Mouse (Mus musculus) liver, embryonic 12.5 days (tissue): ENCODE results near the gene Gm49416. TPM values are rescaled to one million over a fixed set of nuclear protein-coding genes. Genes with fewer than 3 reads are reported as not detected.
"Not testable (repeated sequence)": the region's sequence is repeated elsewhere in the genome, so short reads cannot be mapped to it uniquely, and the experiment has no call there.

Experiments used
- ATAC-seq: fragments of 200-750 bp; cut with Nextera tagmentation; 2 replicates; pipeline ENCODE4 v1.8.0; 2017; ENCODE audit warnings: moderate number of reproducible peaks, mild to moderate bottlenecking, moderate library complexity
- H3K27ac ChIP-seq: fragments of 300-500 bp; sonication (generic); 2 replicates; pipeline ENCODE4 v1.5.1; 2016; ENCODE audit warnings: mild to moderate bottlenecking
- H3K27me3 ChIP-seq: fragments of 300-500 bp; sonication (generic); replicated peaks from 2 replicates; pipeline ENCODE4 v1.6.1; 2016; ENCODE audit warnings: mild to moderate bottlenecking, moderate library complexity
- H3K36me3 ChIP-seq: fragments of 300-500 bp; sonication (generic); 2 replicates; pipeline ENCODE4 v1.6.1; 2016; ENCODE audit warnings: mild to moderate bottlenecking, moderate library complexity
- H3K4me1 ChIP-seq: fragments of 300-500 bp; sonication (generic); 2 replicates; pipeline ENCODE4 v1.6.1; 2016
- H3K4me2 ChIP-seq: fragments of 300-500 bp; sonication (generic); 2 replicates; pipeline ENCODE4 v1.6.1; 2016; ENCODE audit warnings: mild to moderate bottlenecking, moderate library complexity
- H3K4me3 ChIP-seq: fragments of 300-500 bp; sonication (generic); 2 replicates; pipeline ENCODE4 v1.5.1; 2016; ENCODE audit warnings: mild to moderate bottlenecking, moderate library complexity
- H3K9ac ChIP-seq: fragments of 300-500 bp; sonication (generic); 2 replicates; pipeline ENCODE4 v1.6.1; 2016; ENCODE audit warnings: mild to moderate bottlenecking, moderate library complexity
- H3K9me3 ChIP-seq: fragments of 300-500 bp; sonication (generic); replicated peaks from 2 replicates; pipeline ENCODE4 v1.6.1; 2016; ENCODE audit warnings: mild to moderate bottlenecking, moderate library complexity
- WGBS: fragments of 180-500 bp; shearing (Covaris S2); methylation state at CpG from one replicate; pipeline ENCODE4 v1.1.7; 2016; ENCODE audit not compliant: insufficient replicate concordance; 5-methylcytosine and 5-hydroxymethylcytosine counted together
- polyA plus RNA-seq: library from polyadenylated mRNA; unstranded; fragments of >200 nt; fragmentation: Nextera tagmentation; extraction: Ambion mirVana; gene quantifications from 2 replicates; pipeline ENCODE4 v1.2.1, GENCODE M21; 2016

Gene Gm49416
- polyA plus RNA-seq, 1 experiment from 2014 or later: not detected

DNA sequence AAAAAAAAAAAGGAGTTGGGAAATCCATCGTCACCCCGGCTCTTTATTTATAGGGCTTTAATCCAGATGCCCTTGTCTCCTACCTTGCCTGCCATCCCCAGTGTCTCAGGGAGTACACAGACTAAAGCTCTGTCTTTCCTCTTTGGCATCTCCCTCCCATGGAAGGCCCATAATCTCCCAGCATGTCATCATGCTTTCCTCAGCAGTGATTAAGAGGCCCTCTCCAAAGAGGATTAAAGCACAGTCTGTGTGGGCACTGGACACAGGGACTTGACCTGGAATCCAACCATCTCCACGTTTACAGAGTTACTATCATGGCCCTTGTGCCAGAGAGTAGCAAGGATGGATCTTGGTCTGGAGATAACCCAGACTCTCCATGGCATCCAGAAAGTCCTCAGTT is 5.1 kb upstream of the Gm49416 start, which contains the start of the genes Lbhd1 and Gm49403:
Gene Lbhd1, plus strand, starts transcription at position 117 of the 400 bp plus-strand sequence.
Gene Gm49403, plus strand, starts transcription at position 315 of the 400 bp plus-strand sequence.
- 73% methylated on average over 3 of the region's 3 CpGs for WGBS
- H3K27ac ChIP-seq: no peak within 1 kb of the TSS
- no peak within 1 kb of the TSS for H3K4me3 ChIP-seq
- no peaks in the 10 kb centered on the region for H3K9me3 ChIP-seq
- H3K36me3 ChIP-seq: peaks cover 8% of the 10 kb centered on the region; the same call in 1 of the 2 replicates
- H3K4me1 ChIP-seq: peaks cover 36% of the 10 kb centered on the region
- H3K9ac ChIP-seq: no peak within 1 kb of the TSS
- H3K4me2 ChIP-seq: no peak within 1 kb of the TSS
- no peaks in the 10 kb centered on the region for H3K27me3 ChIP-seq
- no peak for ATAC-seq

DNA sequence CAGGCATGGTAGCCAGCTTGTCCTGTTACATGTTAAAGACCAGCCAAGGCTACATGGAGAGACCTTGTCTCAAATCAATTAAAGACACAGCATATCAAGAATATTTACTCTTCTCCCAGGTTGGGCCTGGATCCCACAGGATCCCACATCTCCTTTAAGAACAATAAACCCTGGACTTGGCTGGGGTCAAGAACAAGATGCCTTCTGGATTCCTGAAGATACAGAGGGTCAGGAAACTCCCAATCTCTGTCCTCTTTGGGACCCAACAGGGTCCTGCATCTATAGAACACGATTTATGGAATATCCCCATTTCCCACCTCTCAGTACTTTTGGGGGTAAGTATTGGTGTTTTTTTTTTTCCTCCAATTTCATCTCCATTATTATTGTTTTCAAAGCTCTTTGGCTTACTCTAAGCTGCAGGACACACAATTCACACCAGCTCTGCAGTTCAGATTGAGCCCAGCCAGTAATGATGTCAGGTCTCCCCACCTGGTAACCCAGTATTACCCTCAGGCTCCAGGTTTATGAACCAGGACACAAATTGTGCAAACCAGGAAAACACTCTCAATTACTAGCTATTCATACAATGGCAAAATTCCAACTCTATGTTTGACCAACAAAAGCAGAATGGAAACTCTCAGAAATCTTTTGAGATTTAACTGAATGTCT is 1.7 kb upstream of the Gm49416 start:
- peak overlapping the region; percentile 81 for H3K4me3 ChIP-seq
- H3K27me3 ChIP-seq: no peaks in the 10 kb centered on the region
- peaks cover 37% of the 10 kb centered on the region for H3K4me1 ChIP-seq
- H3K9me3 ChIP-seq: no peaks in the 10 kb centered on the region
- 43% methylated on average over 1 of the region's 1 CpGs for whole genome bisulfite sequencing
- H3K27ac ChIP-seq: peak overlapping the region; percentile 89
- H3K4me2 ChIP-seq: peak overlapping the region; percentile 77
- H3K9ac ChIP-seq: peak overlapping the region; percentile 89
- no peak for ATAC-seq
- H3K36me3 ChIP-seq: peaks cover 17% of the 10 kb centered on the region

DNA sequence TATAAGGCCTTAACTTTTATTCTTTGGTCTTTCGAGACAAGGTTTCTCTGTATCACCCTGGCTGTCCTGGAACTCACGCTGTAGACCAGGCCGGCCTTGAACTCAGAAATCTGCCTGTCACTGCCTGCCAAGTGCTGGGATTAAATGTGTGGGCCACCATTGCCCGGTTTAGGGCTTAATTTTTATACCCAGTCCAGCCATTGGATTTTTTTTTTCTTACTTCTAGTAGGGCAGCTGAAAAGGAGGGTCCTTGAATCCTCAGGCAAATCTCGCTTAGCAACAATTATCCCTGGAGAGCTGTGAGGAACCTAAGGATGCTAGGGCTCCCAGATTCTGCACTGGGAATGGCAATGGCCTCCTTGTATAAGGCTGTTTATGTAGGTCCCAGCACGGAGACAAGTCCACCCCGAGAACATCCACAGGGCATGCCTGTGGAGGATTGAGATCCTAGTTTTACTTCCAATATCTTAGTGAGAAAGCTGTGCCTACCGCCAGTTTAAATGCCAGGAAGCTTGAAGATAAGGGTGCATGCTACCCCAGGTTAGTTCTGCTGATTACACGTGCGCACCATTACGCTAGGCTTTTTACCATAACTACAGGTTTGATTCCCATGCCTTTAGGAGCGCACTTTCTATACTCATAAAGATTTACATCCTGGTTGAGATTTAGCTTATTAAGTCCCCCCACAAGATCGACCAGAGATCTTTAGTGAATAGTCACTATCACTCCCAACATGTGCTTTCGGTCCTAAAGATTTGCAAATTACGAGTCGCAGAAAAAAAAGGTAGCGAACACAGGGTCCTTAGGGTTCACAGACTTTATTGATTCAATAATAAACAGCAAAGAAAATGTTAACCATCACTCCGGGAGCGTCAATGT is 902 bp upstream of the Gm49416 start:
- H3K27me3 ChIP-seq: no peaks in the 10 kb centered on the region
- peak overlapping the region; percentile 89 for H3K27ac ChIP-seq
- 8% methylated on average over 19 of the region's 19 CpGs for WGBS
- H3K9ac ChIP-seq: peak overlapping the region; percentile 89
- H3K4me1 ChIP-seq: peaks cover 44% of the 10 kb centered on the region
- H3K36me3 ChIP-seq: peaks cover 17% of the 10 kb centered on the region
- ATAC-seq: no peak
- no peaks in the 10 kb centered on the region for H3K9me3 ChIP-seq
- H3K4me2 ChIP-seq: peak overlapping the region; percentile 77
- peak overlapping the region; percentile 81 for H3K4me3 ChIP-seq

DNA sequence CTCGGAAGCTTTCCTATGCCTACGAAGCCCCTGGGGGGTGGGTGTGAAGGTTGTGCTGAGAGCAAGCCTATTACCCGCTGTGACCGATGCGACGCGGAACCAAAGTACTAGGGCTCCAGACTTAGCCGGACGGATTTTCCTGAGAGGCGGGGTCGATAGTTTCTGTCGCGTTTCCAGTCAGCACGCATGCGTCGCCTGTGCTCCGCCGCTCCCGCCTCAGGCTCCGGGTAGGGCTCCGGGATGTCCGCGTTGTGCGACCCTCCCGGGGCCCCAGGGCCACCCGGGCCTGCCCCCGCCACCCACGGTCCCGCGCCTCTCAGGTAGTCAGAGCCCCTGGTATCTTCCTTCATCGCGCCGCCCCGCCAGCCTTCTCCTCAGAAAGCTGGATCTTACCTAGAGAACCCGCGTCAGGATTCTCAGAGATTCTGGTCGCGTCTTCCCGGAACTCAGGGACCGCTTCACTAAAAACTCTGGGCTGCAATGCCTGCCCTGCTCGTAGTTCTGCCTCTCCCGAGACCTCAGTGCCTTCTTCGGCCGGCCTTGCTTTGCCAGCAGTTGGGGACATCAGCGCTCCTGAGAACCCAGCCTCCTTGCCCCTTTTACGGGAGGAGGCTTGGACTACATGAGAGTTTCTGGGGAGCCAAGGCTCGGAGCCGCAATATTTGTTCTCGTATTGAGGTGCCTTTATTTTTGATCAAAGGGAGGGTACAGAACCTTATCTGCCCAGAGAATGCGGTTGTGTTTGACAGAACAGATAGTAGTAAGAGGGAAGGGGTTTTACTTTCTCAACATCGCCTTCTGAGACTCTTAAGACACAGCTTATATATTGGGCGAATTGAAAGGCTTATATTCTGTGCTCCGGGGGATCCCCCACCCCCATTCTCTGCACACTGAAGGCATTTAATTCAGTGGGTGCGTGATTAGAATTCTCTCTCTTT is 4.4 kb downstream of the Gm49416 start, which contains the start of gene Ints5:
Gene Ints5, plus strand, starts transcription at position 177 of the 938 bp plus-strand sequence.
- 1% methylated on average over 54 of the region's 54 CpGs for WGBS
- Histone ChIP-seq H3K9me3 (no peaks in the 10 kb centered on the region), H3K4me3 (peak within 1 kb of the TSS; percentile 90), H3K9ac (peak within 1 kb of the TSS; percentile 94), H3K27ac (peak within 1 kb of the TSS; percentile 95), H3K27me3 (no peaks in the 10 kb centered on the region), H3K36me3 (peaks cover 45% of the 10 kb centered on the region), H3K4me1 (peaks cover 74% of the 10 kb centered on the region), H3K4me2 (peak within 1 kb of the TSS; percentile 84)
- ATAC-seq: peak; percentile 56

DNA sequence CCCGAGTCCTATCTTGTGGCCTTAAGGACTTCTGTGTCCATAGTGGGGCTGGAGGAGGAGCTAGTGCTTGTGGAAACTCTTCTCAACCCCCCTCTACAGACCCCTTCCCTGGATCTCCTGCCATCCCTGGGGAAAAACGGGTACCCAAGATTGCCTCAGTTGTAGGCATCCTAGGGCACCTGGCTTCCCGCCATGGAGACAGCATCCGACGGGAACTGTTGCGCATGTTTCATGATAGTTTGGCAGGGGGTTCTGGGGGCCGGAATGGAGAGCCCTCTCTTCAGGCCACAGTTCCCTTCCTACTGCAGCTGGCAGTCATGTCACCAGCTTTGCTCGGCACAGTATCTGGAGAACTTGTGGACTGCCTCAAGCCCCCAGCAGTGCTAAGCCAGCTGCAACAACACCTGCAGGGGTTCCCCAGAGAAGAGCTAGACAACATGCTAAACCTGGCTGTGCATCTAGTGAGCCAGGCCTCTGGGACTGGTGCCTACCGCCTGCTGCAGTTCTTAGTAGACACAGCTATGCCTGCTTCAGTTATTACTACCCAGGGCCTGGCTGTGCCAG is 6.8 kb downstream of the Gm49416 start:
- Histone ChIP-seq H3K27me3 (no peaks in the 10 kb centered on the region), H3K4me1 (peaks cover 80% of the 10 kb centered on the region), H3K9me3 (no peaks in the 10 kb centered on the region), H3K4me3 (no peak overlapping the region), H3K4me2 (peak overlapping the region; percentile 82; the same call in 1 of the 2 replicates), H3K27ac (peak overlapping the region; percentile 90; the same call in 1 of the 2 replicates), H3K36me3 (peaks cover 46% of the 10 kb centered on the region), H3K9ac (peak overlapping the region; percentile 96)
- 89% methylated on average over 9 of the region's 9 CpGs for WGBS
- ATAC-seq: no peak

DNA sequence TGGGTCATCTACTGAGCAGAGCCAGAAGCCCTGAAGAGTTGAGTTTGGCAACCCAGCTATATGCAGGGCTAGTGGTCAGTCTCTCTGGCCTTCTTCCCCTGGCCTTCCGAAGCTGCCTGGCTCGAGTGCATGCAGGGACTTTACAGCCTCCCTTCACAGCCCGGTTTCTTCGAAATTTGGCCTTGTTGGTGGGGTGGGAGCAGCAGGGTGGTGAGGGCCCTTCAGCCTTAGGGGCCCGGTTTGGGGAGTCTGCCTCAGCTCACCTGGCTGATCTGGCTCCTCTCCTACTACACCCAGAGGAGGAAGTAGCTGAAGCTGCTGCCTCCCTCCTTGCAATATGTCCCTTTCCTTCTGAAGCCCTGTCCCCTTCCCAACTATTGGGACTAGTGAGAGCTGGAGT is 7.5 kb downstream of the Gm49416 start:
- not testable (repeated sequence) for H3K27me3 ChIP-seq, ATAC-seq, H3K9me3 ChIP-seq, H3K4me3 ChIP-seq
- H3K9ac ChIP-seq: peak overlapping the region; percentile 96
- peak overlapping the region; percentile 82 for H3K4me2 ChIP-seq
- peaks cover 82% of the 10 kb centered on the region for H3K4me1 ChIP-seq
- 79% methylated on average over 5 of the region's 5 CpGs for WGBS
- peak overlapping the region; percentile 90 for H3K27ac ChIP-seq
- H3K36me3 ChIP-seq: peaks cover 46% of the 10 kb centered on the region

DNA sequence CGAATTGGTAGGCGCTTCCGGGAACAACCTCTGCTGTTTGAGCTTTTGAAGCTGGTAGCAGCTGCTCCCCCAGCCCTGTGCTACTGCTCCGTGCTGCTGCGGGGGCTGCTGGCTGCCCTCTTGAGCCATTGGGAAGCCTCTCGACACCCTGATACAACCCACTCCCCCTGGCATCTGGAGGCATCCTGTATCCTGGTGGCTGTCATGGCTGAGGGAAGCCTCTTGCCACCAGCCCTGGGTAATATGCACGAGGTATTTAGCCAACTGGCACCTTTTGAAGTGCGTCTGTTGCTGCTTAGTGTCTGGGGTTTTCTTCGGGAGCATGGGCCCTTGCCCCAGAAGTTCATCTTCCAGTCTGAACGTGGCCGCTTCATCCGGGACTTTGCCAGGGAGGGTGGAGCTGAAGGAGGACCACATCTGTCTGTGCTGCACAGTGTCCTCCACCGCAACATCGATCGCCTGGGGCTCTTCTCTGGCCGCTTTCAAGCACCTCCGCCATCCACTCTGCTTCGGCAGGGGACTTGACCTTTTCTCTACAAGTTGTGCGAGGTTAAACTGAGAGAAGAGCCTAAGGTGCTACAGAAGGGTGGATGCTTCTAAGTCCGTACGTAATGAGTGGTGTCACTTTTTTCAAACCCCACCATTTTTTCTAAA is 8.6 kb downstream of the Gm49416 start:
- Histone ChIP-seq H3K27ac (peak overlapping the region; percentile 90), H3K36me3 (peaks cover 49% of the 10 kb centered on the region), H3K4me2 (peak overlapping the region; percentile 82), H3K9ac (peak overlapping the region; percentile 96), H3K4me1 (peaks cover 71% of the 10 kb centered on the region), H3K4me3 (peak overlapping the region; percentile 90)
- WGBS: 33% methylated on average over 21 of the region's 21 CpGs
- not testable (repeated sequence) for H3K9me3 ChIP-seq, H3K27me3 ChIP-seq
- peak; percentile 50 for ATAC-seq

DNA sequence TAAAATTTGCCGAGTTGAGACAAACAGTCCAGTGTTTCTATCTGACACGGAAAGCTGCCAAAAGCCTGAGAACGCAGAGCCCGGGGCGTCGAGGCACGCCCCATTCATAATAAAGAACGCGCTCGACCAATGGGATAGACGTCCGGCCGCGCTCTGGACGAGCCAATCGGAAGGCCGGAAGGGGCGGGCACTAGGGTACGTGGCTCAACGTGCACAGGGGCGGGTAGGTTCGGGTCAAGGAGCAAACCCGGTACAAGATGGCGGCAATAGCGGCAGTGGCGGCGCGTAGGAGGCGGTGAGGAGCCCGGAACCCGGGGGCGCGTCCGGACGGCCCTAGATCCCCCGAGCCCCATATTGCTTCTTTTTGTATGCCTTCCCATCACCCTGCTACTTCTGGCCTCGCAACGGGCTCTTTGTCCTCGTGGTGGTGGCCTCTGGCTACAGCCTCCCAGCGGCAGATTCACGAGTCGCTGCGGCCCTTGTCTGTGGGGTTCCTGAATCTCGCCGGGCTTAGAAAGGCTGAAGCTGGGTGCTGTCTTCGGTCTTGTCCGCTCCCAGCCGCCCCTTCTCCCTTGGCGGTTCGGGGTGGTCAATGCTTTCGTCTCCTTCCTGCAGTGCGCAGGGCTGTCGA is 9.3 kb downstream of the Gm49416 start, which contains the start of gene Ganab:
Gene Ganab, plus strand, starts transcription at position 207 of the 631 bp plus-strand sequence.
- under 1% methylated on average over 53 of the region's 53 CpGs for WGBS

DNA sequence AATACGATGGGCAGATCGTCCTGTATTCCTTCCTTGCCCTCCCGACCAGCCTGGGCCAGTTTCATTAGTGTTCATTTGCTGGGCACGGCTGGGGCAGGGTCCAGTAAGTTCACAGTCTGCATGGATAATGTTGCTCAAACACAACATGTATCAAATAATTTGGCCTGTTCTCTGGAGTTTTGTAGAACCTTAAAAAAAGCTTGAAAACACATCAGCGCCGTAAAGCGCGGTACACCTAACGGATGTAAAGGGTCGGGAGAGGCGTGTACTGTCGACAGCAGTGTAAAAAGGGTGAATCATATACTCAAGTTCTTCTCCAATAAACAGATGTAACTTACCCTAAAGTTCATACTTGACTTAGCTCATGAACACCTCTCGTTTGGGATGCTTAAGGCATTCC is 9.8 kb downstream of the Gm49416 start:
- Histone ChIP-seq H3K4me2 (peak overlapping the region; percentile 82), H3K4me3 (peak overlapping the region; percentile 90), H3K36me3 (peaks cover 61% of the 10 kb centered on the region), H3K4me1 (peaks cover 64% of the 10 kb centered on the region), H3K27me3 (no peaks in the 10 kb centered on the region), H3K9ac (peak overlapping the region; percentile 96), H3K9me3 (no peaks in the 10 kb centered on the region), H3K27ac (peak overlapping the region; percentile 89)
- 2% methylated on average over 13 of the region's 13 CpGs for WGBS
- ATAC-seq: no peak

More for the DNA sequence above, 9.3 kb downstream of the Gm49416 start, which contains the start of gene Ganab:
- H3K27ac ChIP-seq: peak within 1 kb of the TSS; percentile 90
- H3K9ac ChIP-seq: peak within 1 kb of the TSS; percentile 96
- peaks cover 67% of the 10 kb centered on the region for H3K4me1 ChIP-seq
- H3K9me3 ChIP-seq: no peaks in the 10 kb centered on the region
- H3K4me2 ChIP-seq: peak within 1 kb of the TSS; percentile 82
- H3K4me3 ChIP-seq: peak within 1 kb of the TSS; percentile 90
- H3K36me3 ChIP-seq: peaks cover 55% of the 10 kb centered on the region
- H3K27me3 ChIP-seq: no peaks in the 10 kb centered on the region
- ATAC-seq: peak; percentile 98

DNA sequence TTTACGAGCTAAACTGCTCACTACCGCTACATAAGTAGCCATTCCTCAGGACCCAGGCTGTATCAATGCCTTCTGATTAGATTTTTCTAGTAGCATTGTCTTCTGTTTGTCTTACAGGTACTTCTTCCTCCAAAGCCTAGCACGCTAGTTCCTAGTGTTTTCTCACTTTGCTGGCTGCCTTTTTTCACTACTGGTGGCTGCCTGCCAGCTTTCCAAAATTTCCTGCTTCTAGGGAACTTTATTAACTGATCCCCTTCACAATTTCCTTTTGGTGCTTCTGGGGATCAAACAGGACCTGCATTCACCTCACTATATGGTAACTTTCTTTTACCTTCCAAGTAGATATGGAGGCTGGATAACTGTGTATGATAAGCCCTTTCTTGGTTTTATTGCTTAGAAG is 10.4 kb downstream of the Gm49416 start:
- Histone ChIP-seq H3K36me3 (peaks cover 66% of the 10 kb centered on the region), H3K9ac (peak overlapping the region; percentile 96), H3K4me1 (peaks cover 59% of the 10 kb centered on the region), H3K4me2 (peak overlapping the region; percentile 82), H3K9me3 (no peaks in the 10 kb centered on the region), H3K27me3 (no peaks in the 10 kb centered on the region), H3K4me3 (peak overlapping the region; percentile 90), H3K27ac (peak overlapping the region; percentile 89)
- ATAC-seq: no peak
- 41% methylated on average over 3 of the region's 3 CpGs for WGBS
